Mouse (Mus musculus) megakaryocyte, embryonic 14.5 days (primary cell): ENCODE measurements around the gene Nrp2. TPM values are rescaled to one million over a fixed set of nuclear protein-coding genes. Genes with fewer than 3 reads are reported as not detected.

Experiments used
- H3K27me3 ChIP-seq: replicated peaks from 2 replicates; pipeline ENCODE3; 2012; ENCODE audit warnings: inconsistent platforms
- H3K36me3 ChIP-seq: replicated peaks from 2 replicates; pipeline ENCODE3; 2012; ENCODE audit warnings: low read length, inconsistent platforms, mixed read lengths
- H3K4me1 ChIP-seq: 2 replicates; pipeline ENCODE4 v1.6.1; 2012; ENCODE audit warnings: inconsistent platforms
- H3K4me3 ChIP-seq: replicated peaks from 2 replicates; pipeline ENCODE3; 2012; ENCODE audit warnings: moderate library complexity, mild to moderate bottlenecking, inconsistent platforms
- H3K9me3 ChIP-seq: 2 replicates; pipeline ENCODE4 v1.6.1; 2012; ENCODE audit warnings: inconsistent platforms
- FLI1 ChIP-seq: IDR thresholded peaks from 2 replicates; pipeline ENCODE4 v1.6.1; 2012; ENCODE audit warnings: low read length, inconsistent platforms, mixed read lengths
- GATA1 ChIP-seq: IDR thresholded peaks from 3 replicates; pipeline ENCODE4 v1.6.1; 2012; ENCODE audit warnings: mixed read lengths, low read length, inconsistent platforms, borderline replicate concordance
- polyA plus RNA-seq: library from polyadenylated mRNA; stranded (reverse); fragments of >175 nt; gene quantifications from 2 replicates; pipeline ENCODE4 v1.2.3, GENCODE M21; 2012; ENCODE audit warnings: low replicate concordance; ENCODE audit not compliant: insufficient read depth

The Nrp2 gene
- polyA plus RNA-seq, 1 experiment = 3.2 TPM

DNA sequence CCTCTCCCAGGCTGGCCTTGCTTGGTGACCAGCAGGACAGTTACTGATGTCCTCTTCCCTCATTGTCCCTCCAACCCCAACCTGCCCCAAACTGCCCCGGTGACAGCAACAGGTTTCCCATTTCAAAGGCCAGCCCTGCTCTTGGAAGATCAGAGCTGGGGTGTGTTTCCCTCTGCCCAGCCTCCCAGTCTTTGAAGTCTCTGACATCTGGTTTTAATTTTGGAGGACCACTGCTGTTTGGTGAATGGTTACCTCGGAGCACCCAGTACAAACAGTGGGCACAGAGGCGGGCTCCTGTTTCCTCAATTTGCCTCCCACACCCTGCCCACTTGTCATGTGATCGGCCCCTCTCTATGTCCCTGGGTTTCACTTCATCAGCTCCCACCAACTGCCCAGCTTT lies 63.7 kb downstream of the Nrp2 start:
- no peaks in the 10 kb centered on the region for H3K9me3 ChIP-seq
- H3K4me3 ChIP-seq = no peak overlapping the region
- no peak for TF ChIP-seq GATA1
- no peaks in the 10 kb centered on the region for H3K36me3 ChIP-seq
- no peaks in the 10 kb centered on the region for H3K4me1 ChIP-seq
- peaks cover 14% of the 10 kb centered on the region for H3K27me3 ChIP-seq

GRCm38 (mm10) chr1:62767611-62768010 lies 64.5 kb downstream of the Nrp2 start:
- no peaks in the 10 kb centered on the region for H3K4me1 ChIP-seq
- TF ChIP-seq FLI1 (no peak), GATA1 (no peak)
- no peaks in the 10 kb centered on the region for H3K36me3 ChIP-seq

GRCm38 (mm10) chr1:62770576-62770975 lies 67.5 kb downstream of the Nrp2 start:
- no peaks in the 10 kb centered on the region for H3K9me3 ChIP-seq
- H3K36me3 ChIP-seq = no peaks in the 10 kb centered on the region

More at GRCm38 (mm10) chr1:62767611-62768010, 64.5 kb downstream of the Nrp2 start:
- Histone ChIP-seq H3K4me3 (no peak overlapping the region), H3K27me3 (peaks cover 14% of the 10 kb centered on the region), H3K9me3 (no peaks in the 10 kb centered on the region)

GRCm38 (mm10) chr1:62772391-62772790 lies 69.3 kb downstream of the Nrp2 start:
- Histone ChIP-seq H3K27me3 (peaks cover 8% of the 10 kb centered on the region), H3K9me3 (no peaks in the 10 kb centered on the region), H3K4me1 (peaks cover 10% of the 10 kb centered on the region; the same call in 1 of the 2 replicates), H3K36me3 (no peaks in the 10 kb centered on the region), H3K4me3 (no peak overlapping the region)
- TF ChIP-seq FLI1 (no peak), GATA1 (no peak)

More at GRCm38 (mm10) chr1:62770576-62770975, 67.5 kb downstream of the Nrp2 start:
- Histone ChIP-seq H3K27me3 (peaks cover 6% of the 10 kb centered on the region), H3K4me1 (peaks cover 10% of the 10 kb centered on the region; the same call in 1 of the 2 replicates), H3K4me3 (no peak overlapping the region)
- TF ChIP-seq FLI1 (no peak), GATA1 (no peak)

DNA sequence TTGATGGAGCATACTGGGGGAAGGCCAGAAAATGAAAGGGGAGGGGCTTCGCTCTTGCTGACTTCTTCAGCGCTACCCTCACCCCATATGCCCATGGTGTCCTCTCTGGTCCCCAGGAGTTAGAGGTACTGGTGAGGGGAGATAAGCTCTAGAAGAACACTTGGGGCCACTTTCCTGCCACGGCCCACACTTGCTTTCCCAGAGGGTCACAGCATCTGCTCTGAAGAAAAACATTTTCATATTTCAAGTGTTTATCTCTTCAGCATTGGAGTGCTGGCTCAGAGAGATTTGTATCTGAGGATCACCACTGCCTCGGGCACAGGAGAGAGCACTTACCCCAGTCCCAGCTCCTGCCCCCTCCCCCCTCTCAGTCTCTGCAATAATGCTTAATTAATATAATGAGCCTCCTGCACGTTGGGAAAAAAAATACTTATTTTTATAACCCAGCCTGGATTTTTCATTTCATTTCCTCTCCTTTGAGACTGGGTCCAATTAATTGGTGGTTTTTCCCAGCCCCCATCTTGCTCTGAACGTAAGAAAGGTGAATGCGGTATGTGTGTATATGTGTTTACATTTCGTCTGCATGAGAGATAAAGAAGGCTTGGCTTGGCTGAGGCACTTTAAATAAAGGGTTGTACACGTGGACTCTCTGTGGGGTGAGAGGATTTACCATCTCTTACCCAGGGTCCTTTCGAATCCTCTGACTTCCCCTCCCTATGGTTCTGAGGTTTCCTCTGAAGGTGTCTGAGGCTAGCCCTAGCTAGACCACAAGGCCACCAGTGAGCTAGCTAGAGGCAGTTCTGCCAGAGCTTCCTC lies 70.2 kb downstream of the Nrp2 start:
- H3K4me3 ChIP-seq = no peak overlapping the region
- peaks cover 8% of the 10 kb centered on the region for H3K27me3 ChIP-seq
- H3K4me1 ChIP-seq = peaks cover 10% of the 10 kb centered on the region; the same call in 1 of the 2 replicates
- TF ChIP-seq GATA1 = no peak
- no peak for TF ChIP-seq FLI1
- H3K9me3 ChIP-seq = no peaks in the 10 kb centered on the region
- H3K36me3 ChIP-seq = no peaks in the 10 kb centered on the region

DNA sequence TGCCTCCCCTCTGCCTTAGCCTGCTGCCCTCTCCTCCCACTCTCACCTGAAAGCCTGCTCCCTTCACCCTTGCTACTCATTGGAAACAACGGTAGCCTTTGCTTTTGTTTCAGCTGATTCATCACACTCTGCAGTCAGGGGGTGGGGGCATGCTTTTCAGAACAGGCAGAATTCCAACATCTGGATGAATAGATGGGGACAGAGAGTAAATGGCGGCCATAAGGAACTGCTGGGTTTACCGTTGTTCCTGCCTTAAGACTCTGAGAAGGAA lies 70.8 kb downstream of the Nrp2 start:
- Histone ChIP-seq H3K4me1 (peaks cover 10% of the 10 kb centered on the region; the same call in 1 of the 2 replicates), H3K9me3 (no peaks in the 10 kb centered on the region), H3K36me3 (no peaks in the 10 kb centered on the region), H3K4me3 (no peak overlapping the region), H3K27me3 (peaks cover 8% of the 10 kb centered on the region)
- TF ChIP-seq GATA1 = no peak
- no peak for TF ChIP-seq FLI1

DNA sequence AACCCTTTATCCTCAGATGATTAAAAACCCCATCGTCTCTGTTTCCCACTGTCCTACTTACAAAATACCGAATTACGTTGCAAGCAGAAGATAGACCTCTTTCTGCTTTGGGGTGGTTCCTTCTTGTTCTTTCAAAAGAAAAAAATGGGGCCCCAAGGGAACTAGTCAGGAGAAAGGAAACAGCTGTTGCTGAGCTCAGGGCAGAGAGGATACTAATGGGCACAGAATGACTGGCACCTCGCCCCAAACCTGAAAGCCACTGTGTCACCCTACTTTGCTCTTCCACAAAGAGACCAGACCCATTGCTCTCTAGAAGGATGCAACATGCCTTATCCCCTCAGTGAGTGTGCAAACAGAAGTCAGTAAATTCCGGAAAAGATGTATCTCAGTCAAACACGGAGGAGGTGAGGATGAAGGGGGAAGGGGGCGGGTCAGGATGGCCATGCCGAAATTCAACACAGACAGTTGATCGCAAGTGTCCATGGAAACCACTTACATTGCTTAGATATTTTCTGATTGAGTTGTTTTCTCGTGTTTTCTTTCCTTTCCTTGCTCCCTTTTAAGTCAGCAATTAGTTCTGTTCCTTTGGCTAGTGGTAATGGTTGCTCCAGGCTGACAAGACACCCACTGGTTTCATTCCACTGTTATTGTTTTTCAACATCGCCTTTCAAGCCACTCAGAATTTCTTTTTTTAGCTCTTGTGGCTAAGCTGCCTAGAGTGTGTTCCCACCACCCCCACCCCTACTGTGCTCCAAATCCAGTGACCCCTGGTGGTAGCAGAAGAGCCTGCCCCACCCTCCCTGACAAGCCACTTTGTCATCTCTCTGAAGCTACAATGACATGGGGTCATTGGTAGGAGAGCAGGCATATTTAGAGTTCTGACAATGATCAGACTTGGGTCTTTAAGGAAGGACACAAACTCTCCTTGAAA lies 71.5 kb downstream of the Nrp2 start:
- H3K36me3 ChIP-seq = no peaks in the 10 kb centered on the region

DNA sequence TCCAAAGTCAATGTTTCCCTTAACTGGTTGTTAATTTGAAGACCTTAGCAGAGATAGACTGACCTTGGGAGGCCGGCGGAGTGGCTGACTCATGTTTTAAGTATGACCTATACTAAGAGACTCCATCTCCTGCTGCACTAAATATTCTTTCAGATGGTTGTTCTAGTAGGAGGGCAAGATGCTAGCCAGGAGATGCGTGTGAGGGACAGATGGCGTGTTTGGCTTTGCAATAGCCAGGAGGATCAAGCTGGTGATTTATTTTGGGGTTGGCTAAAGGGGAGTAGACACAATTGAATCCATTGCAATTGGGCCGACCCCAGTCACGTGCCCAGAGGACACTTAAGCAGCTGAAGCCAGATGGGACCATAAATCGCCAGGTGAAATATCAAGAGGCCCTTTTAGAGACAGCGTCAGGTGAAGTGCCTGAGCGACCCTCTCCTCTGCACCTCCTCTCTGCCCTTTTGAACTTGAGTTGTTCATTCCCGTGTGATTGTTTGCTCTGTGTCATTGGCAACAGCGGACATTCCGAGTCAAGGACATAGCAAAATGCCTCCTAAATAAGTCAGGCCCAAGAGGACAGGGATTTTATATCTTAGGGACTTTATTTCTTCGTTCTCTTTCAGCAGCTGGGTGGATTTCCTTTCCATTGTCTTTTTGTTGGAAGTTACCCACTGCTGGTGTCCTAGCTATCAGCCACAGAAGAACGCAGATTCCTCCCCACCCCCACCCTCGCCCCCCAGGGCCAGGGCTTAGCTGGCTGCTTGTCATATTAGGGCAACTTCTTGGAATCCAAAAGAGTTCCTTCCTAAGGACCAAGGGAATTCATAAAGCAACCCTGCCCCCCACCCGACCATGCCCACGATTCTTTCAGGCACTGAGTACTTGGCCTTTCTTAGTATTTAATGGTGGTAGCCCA lies 74.5 kb downstream of the Nrp2 start:
- Histone ChIP-seq H3K27me3 (peaks cover 9% of the 10 kb centered on the region), H3K4me1 (peaks cover 10% of the 10 kb centered on the region; the same call in 1 of the 2 replicates), H3K36me3 (no peaks in the 10 kb centered on the region), H3K4me3 (no peak overlapping the region), H3K9me3 (no peaks in the 10 kb centered on the region)
- TF ChIP-seq GATA1 = no peak
- TF ChIP-seq FLI1 = no peak

More for the DNA sequence above, 71.5 kb downstream of the Nrp2 start:
- Histone ChIP-seq H3K4me3 (no peak overlapping the region), H3K9me3 (no peaks in the 10 kb centered on the region), H3K4me1 (peaks cover 10% of the 10 kb centered on the region; the same call in 1 of the 2 replicates), H3K27me3 (peaks cover 10% of the 10 kb centered on the region)
- TF ChIP-seq FLI1 (no peak), GATA1 (no peak)

- Histone ChIP-seq H3K9me3 (no peaks in the 10 kb centered on the region), H3K4me1 (peaks cover 4% of the 10 kb centered on the region; the same call in 1 of the 2 replicates), H3K36me3 (no peaks in the 10 kb centered on the region), H3K27me3 (peaks cover 12% of the 10 kb centered on the region), H3K4me3 (no peak overlapping the region)
- TF ChIP-seq FLI1 (no peak), GATA1 (no peak)
Observed at GRCm38 (mm10) chr1:62778910-62779309, 75.8 kb downstream of the Nrp2 start.
